Mouse (Mus musculus) embryonic facial prominence, embryonic 14.5 days (tissue): ENCODE data around the gene Gm49388. TPM values are rescaled to one million over a fixed set of nuclear protein-coding genes. Genes with fewer than 3 reads are reported as not detected.
"Not testable (repeated sequence)": the region's sequence is repeated elsewhere in the genome, so short reads cannot be mapped to it uniquely, and the experiment has no call there.

Experiments used
- ATAC-seq: fragments of 200-750 bp; cut with Nextera tagmentation; 2 replicates; pipeline ENCODE4 v1.8.0; 2017; ENCODE audit warnings: low read depth, moderate number of reproducible peaks, moderate TSS enrichment
- DNase-seq: peaks from one replicate; pipeline ENCODE4 v3.0.0-alpha.2; 2015; ENCODE audit warnings: low spot score
- H3K27ac ChIP-seq: fragments of 300-500 bp; sonication (generic); replicated peaks from 2 replicates; pipeline ENCODE4 v1.5.1; 2014; ENCODE audit warnings: low read depth, mild to moderate bottlenecking, low read length, moderate library complexity
- H3K27me3 ChIP-seq: fragments of 300-500 bp; sonication (generic); replicated peaks from 2 replicates; pipeline ENCODE4 v1.6.1; 2014; ENCODE audit warnings: low read length; ENCODE audit not compliant: control insufficient read depth, insufficient read depth
- H3K36me3 ChIP-seq: fragments of 300-500 bp; sonication (generic); 2 replicates; pipeline ENCODE4 v1.6.1; 2014; ENCODE audit warnings: low read length, mixed read lengths; ENCODE audit not compliant: control insufficient read depth, insufficient read depth
- H3K4me1 ChIP-seq: fragments of 300-500 bp; sonication (generic); 2 replicates; pipeline ENCODE4 v1.6.1; 2014; ENCODE audit warnings: antibody characterized with exemption, low read length; ENCODE audit not compliant: control insufficient read depth, insufficient read depth
- H3K4me2 ChIP-seq: fragments of 300-500 bp; sonication (generic); 2 replicates; pipeline ENCODE4 v1.6.1; 2014; ENCODE audit warnings: low read depth, mild to moderate bottlenecking, low read length, moderate library complexity, mixed read lengths
- H3K4me3 ChIP-seq: fragments of 300-500 bp; sonication (generic); 2 replicates; pipeline ENCODE4 v1.5.1; 2014; ENCODE audit warnings: low read depth, mild to moderate bottlenecking, low read length
- H3K9ac ChIP-seq: fragments of 300-500 bp; sonication (generic); 2 replicates; pipeline ENCODE4 v1.6.1; 2014; ENCODE audit warnings: low read depth, mild to moderate bottlenecking, low read length, moderate library complexity, mixed read lengths
- H3K9me3 ChIP-seq: fragments of 300-500 bp; sonication (generic); 2 replicates; pipeline ENCODE4 v1.6.1; 2016; ENCODE audit warnings: low read length; ENCODE audit not compliant: control insufficient read depth
- WGBS: fragments of 180-500 bp; shearing (Covaris S2); extraction: QIAGEN DNeasy Blood & Tissue Kit; methylation state at CpG from one replicate; pipeline ENCODE4 v1.1.7; 2014; 5-methylcytosine and 5-hydroxymethylcytosine counted together
- polyA plus RNA-seq: library from polyadenylated mRNA; unstranded; fragments of >200 nt; fragmentation: Nextera tagmentation; extraction: Ambion mirVana; gene quantifications from 2 replicates; pipeline ENCODE4 v1.2.1, GENCODE M21; 2014

The Gm49388 gene
- polyA plus RNA-seq, 1 experiment from 2014 or later: not detected

- 3% methylated on average over 24 of the region's 27 CpGs for WGBS
- peak; percentile 7 for ATAC-seq
These were observed 15.1 kb upstream of the Gm49388 start for GRCm38 (mm10) chr7:127770039-127770905.

GRCm38 (mm10) chr7:127771262-127771661, 14.1 kb upstream of the Gm49388 start:
- no peaks in the 10 kb centered on the region for H3K27me3 ChIP-seq
- no peak overlapping the region for H3K27ac ChIP-seq

More at GRCm38 (mm10) chr7:127770039-127770905, 15.1 kb upstream of the Gm49388 start:
- Histone ChIP-seq H3K27me3 (no peaks in the 10 kb centered on the region), H3K9ac (peak overlapping the region; percentile 90), H3K4me2 (peak overlapping the region; percentile 89), H3K4me3 (peak overlapping the region; percentile 70), H3K4me1 (peaks cover 14% of the 10 kb centered on the region; the same call in 1 of the 2 replicates), H3K36me3 (peaks cover 34% of the 10 kb centered on the region), H3K9me3 (no peaks in the 10 kb centered on the region), H3K27ac (peak overlapping the region; percentile 93)
- peak; percentile 29 for DNase-seq

DNA sequence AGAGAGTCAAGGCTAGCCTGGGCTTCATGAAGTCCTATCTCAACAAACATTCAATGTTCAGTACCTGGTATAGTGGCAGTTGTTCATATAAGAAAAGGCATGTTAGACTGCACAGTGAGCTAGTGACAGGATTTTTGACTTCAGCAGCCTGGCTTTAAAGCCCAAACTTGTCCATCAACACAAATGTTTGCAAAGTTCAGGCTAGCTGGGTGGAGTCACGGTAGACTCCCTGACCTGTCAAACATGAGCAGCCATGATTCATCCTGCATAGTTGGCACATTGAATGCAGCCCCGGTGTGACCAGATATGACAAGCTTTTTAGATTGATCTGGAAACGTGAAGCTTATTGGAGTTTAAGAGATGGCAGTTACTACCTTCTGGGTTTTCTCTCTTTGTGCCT, 13.3 kb upstream of the Gm49388 start:
- Histone ChIP-seq H3K4me1 (peaks cover 14% of the 10 kb centered on the region; the same call in 1 of the 2 replicates), H3K4me3 (no peak overlapping the region), H3K27me3 (no peaks in the 10 kb centered on the region), H3K36me3 (peaks cover 18% of the 10 kb centered on the region), H3K4me2 (no peak overlapping the region), H3K27ac (no peak overlapping the region), H3K9ac (no peak overlapping the region), H3K9me3 (no peaks in the 10 kb centered on the region)
- DNase-seq (no peak), ATAC-seq (no peak)
- WGBS: 71% methylated on average over 3 of the region's 3 CpGs

More at GRCm38 (mm10) chr7:127771262-127771661, 14.1 kb upstream of the Gm49388 start:
- peak overlapping the region; percentile 89 for H3K4me2 ChIP-seq
- 0 out of 2 replicates have a peak overlapping the region, but pooled peaks have one; percentile 90 for H3K9ac ChIP-seq
- DNase-seq: no peak
- WGBS: 77% methylated on average over 5 of the region's 5 CpGs
- no peaks in the 10 kb centered on the region for H3K9me3 ChIP-seq
- H3K36me3 ChIP-seq: peaks cover 24% of the 10 kb centered on the region
- H3K4me3 ChIP-seq: peak overlapping the region; percentile 70; the same call in 1 of the 2 replicates
- no peak for ATAC-seq
- peaks cover 14% of the 10 kb centered on the region; the same call in 1 of the 2 replicates for H3K4me1 ChIP-seq

GRCm38 (mm10) chr7:127772557-127772956, 12.9 kb upstream of the Gm49388 start:
- ATAC-seq: no peak
- Histone ChIP-seq H3K4me1 (peaks cover 14% of the 10 kb centered on the region; the same call in 1 of the 2 replicates), H3K9ac (no peak overlapping the region), H3K9me3 (no peaks in the 10 kb centered on the region), H3K36me3 (peaks cover 13% of the 10 kb centered on the region), H3K4me2 (no peak overlapping the region), H3K27me3 (no peaks in the 10 kb centered on the region), H3K4me3 (no peak overlapping the region), H3K27ac (no peak overlapping the region)
- no peak for DNase-seq
- 97% methylated on average over 1 of the region's 1 CpGs for WGBS

DNA sequence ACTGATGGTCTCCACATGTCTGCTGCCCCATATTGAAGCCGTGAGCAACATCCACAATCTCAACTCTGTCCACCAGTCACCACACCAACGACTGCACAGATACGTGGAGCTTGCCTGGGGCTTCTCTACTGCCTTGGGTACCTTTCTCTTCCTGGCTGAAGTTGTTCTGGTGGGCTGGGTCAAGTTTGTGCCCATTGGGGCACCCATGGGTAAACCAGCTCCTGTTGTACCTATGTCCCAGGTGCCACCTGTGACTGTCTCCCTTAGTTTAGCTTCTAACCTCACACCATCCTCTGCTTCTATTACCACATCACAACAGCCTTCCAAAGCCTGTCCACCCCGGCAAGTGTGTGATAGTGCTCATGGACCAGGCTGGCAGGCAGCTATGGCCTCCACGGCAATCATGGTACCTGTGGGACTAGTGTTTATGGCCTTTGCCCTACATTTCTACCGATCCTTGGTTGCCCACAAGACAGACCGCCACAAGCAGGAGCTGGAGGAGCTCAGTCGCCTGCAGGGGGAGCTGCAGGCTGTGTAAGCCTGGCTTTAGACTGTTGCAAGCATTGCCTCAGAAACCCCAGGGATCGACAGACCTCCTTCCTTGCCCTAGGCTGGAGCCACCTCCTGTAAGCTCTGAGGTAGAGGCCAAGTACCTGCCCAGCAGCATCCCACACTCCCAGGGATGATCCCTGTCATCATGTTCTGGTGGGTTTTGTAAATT, 11.6 kb upstream of the Gm49388 start:
- Histone ChIP-seq H3K36me3 (peaks cover 11% of the 10 kb centered on the region; the same call in 1 of the 2 replicates), H3K4me1 (peaks cover 18% of the 10 kb centered on the region), H3K4me2 (no peak overlapping the region), H3K9ac (no peak overlapping the region), H3K9me3 (no peaks in the 10 kb centered on the region), H3K27ac (no peak overlapping the region), H3K4me3 (no peak overlapping the region), H3K27me3 (no peaks in the 10 kb centered on the region)
- 42% methylated on average over 9 of the region's 9 CpGs for WGBS
- ATAC-seq (no peak), DNase-seq (peak; percentile 77)

DNA sequence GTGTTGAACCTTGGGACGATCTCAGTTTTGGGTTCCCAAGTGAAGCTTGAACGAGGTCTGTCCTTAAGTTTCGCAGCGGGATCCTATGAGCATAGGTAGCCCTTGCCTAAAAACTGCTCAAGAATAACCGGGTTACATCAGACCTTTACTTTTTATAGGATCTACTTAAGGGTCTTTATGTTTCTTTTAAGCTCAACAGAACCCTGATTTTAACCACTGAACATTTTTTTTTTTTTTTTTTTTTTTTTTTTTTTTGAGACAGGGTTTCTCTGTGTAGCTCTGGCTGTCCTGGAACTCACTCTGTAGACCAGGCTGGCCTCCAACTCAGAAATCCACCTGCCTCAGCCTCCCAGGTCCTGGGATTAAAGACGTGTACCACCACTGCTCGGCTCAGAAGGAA, 9.6 kb upstream of the Gm49388 start:
- Histone ChIP-seq H3K9ac (peak overlapping the region; percentile 94), H3K27ac (peak overlapping the region; percentile 99), H3K4me3 (peak overlapping the region; percentile 90), H3K4me2 (peak overlapping the region; percentile 78), H3K4me1 (peaks cover 13% of the 10 kb centered on the region), H3K36me3 (peaks cover 30% of the 10 kb centered on the region)
- 75% methylated on average over 7 of the region's 7 CpGs for WGBS
- not testable (repeated sequence) for ATAC-seq, H3K9me3 ChIP-seq, H3K27me3 ChIP-seq, DNase-seq

DNA sequence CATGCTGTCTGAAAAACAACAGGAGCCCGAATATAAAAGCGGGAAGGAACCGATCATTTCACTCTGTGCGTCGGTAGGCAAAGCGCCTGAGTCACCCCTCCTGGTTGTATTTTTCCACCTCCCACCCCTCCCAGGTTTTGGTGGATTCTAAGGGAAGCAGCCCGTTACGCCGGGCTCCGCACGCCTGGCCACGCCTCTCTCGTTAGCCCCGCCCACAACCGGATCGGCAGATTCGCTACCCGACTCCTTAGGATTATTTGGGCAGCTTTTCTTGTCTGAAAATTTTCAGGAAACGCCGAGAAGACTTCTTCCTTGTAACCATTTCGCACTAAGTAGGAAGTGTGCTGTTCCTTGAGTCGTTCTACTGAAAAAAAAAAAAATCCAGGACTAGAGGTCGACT, 9.0 kb upstream of the Gm49388 start, which contains the start of gene Setd1a:
Gene Setd1a (plus strand): TSS at position 245 of the 400 bp plus-strand sequence.
- WGBS: under 1% methylated on average over 23 of the region's 23 CpGs
- Histone ChIP-seq H3K4me2 (peak within 1 kb of the TSS; percentile 78), H3K27me3 (no peaks in the 10 kb centered on the region), H3K4me3 (peak within 1 kb of the TSS; percentile 90), H3K36me3 (peaks cover 36% of the 10 kb centered on the region), H3K9me3 (no peaks in the 10 kb centered on the region), H3K9ac (peak within 1 kb of the TSS; percentile 94), H3K4me1 (peaks cover 8% of the 10 kb centered on the region), H3K27ac (peak within 1 kb of the TSS; percentile 99)
- ATAC-seq (peak; percentile 62), DNase-seq (peak; percentile 92)

DNA sequence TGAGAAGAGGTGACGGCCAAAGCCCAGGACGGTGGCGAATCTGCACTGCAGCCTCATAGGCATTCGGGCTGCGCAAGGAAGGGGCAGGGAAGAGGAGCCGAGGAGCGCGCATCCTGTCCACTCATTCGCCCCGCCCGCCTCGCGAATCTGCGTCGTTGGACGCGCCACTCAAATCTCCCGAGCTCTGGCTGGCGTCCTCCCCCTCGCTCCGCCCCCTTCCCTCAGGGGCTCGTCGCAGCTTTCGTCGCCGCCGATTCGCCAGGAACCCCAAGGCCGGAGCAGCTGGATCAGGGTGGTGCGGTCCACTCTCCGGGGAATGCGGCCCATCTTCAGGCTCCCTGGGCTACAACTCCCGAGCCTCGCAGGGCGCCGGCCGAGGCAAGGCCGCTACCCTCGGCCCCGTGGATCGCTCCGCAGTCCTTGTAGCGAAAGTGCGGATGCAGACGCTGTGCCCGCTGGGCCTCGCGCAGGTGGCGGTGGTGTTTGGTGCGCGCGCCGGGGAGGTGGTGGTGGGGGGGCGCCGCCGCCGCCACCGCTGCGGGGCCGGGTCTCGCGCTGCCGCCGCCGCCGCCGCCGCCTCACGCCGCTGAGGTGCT, 8.4 kb upstream of the Gm49388 start:
- DNase-seq (peak; percentile 98), ATAC-seq (peak; percentile 92)
- peak overlapping the region; percentile 90 for H3K4me3 ChIP-seq
- H3K36me3 ChIP-seq: peaks cover 41% of the 10 kb centered on the region
- peak overlapping the region; percentile 78 for H3K4me2 ChIP-seq
- no peaks in the 10 kb centered on the region for H3K27me3 ChIP-seq
- H3K4me1 ChIP-seq: peaks cover 8% of the 10 kb centered on the region
- peak overlapping the region; percentile 94 for H3K9ac ChIP-seq
- no peaks in the 10 kb centered on the region for H3K9me3 ChIP-seq
- peak overlapping the region; percentile 99 for H3K27ac ChIP-seq
- 0% methylated on average over 19 of the region's 70 CpGs for WGBS
